Mouse (Mus musculus) small intestine, adult 2 months (tissue): ENCODE measurements around the gene Rasgrp2.

ENCODE experiments used
- CTCF ChIP-seq: fragments of 200-500 bp; IDR thresholded peaks from 2 replicates; pipeline ENCODE4 v1.5.1; 2012; ENCODE audit warnings: low read depth, mild to moderate bottlenecking, control low read depth, inconsistent platforms, low read length, moderate library complexity, mixed read lengths; ENCODE audit not compliant: insufficient replicate concordance, insufficient read length; ENCODE audit errors: extremely low read depth
- POLR2A ChIP-seq: fragments of 200-500 bp; IDR thresholded peaks from 2 replicates; pipeline ENCODE4 v1.6.1; 2012; ENCODE audit warnings: low read depth, mild to moderate bottlenecking, control low read depth, inconsistent platforms, low read length, moderate library complexity

GRCm38 (mm10) chr19:6386234-6386633 lies 12.9 kb upstream of the Rasgrp2 start:
- TF ChIP-seq POLR2A (no peak), CTCF (no peak)
